Comparison of ENCODE assay signal across 7 mouse cellular contexts in the genomic region with DNA sequence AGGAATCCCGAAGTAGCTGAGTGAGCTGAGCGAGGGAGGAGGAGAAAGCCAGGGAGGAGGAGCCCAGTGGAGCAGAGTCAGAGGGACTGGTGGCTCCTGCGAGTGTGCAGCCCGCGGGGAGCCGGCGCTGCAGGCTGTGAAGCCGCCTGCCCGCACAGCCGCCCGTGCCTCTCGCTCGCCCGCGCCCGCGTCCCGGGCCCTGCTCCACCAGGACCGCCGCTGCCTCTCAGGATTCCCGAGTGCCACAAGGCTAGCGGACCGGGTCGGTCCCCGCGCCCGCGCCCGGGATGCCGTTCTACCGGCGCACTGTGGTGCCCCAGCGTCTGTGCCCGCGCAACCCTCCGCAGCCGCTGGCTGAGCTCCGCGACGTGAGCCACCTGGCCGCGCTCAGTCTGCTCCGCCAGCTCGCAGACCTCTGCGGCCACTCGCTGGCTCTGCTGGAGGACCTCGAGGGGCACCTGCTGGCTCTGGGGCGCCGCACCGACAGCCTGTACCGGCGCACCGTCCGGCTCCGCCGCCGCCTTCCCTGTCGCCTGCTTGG. TPM values are rescaled to one million over a fixed set of nuclear protein-coding genes. Genes with fewer than 3 reads are reported as not detected.
DNase-seq lines count a peak whose midpoint lies in the region; ATAC-seq and TF ChIP-seq lines count a peak whose summit lies in the region.

A gene (plus strand): TSS at position 105 of the 541 bp plus-strand sequence.

- no peak for TF ChIP-seq CTCF in bone marrow macrophage, adult 2 months (IDR thresholded peaks at IDR 0.05; ENCODE audit: low read depth, low read length)
- no peak for TF ChIP-seq CTCF in small intestine, adult 2 months (IDR thresholded peaks at IDR 0.05; ENCODE audit: extremely low read depth, insufficient read length, insufficient replicate concordance, low read depth, low read length)

- H3K27ac ChIP-seq in bone marrow macrophage, adult 2 months (ENCODE audit: insufficient read depth, low read depth, low read length) = no peak within 1 kb of the TSS
- peak within 1 kb of the TSS; percentile 69; the same call in 1 of the 2 replicates for H3K27ac ChIP-seq in limb, embryonic 12.5 days
- H3K27ac ChIP-seq in midbrain, embryonic 13.5 days = no peak within 1 kb of the TSS
- no peak within 1 kb of the TSS for H3K27ac ChIP-seq in small intestine, adult 2 months (ENCODE audit: insufficient read depth, low read depth, low read length)

- no peaks in the 10 kb centered on the region for H3K9me3 ChIP-seq in limb, embryonic 12.5 days
- no peaks in the 10 kb centered on the region for H3K9me3 ChIP-seq in midbrain, embryonic 13.5 days

- no peaks in the 10 kb centered on the region for H3K36me3 ChIP-seq in limb, embryonic 12.5 days
- H3K36me3 ChIP-seq in midbrain, embryonic 13.5 days = no peaks in the 10 kb centered on the region
- no peaks in the 10 kb centered on the region for H3K36me3 ChIP-seq in small intestine, adult 2 months (ENCODE audit: control insufficient read depth, insufficient read depth, low read length)

- ATAC-seq in limb, embryonic 12.5 days (ENCODE audit: insufficient number of reproducible peaks, insufficient read depth, low FRiP score, low TSS enrichment, low read depth) = peak; percentile 89
- ATAC-seq in midbrain, embryonic 13.5 days = peak; percentile 92

- TF ChIP-seq POLR2A in bone marrow macrophage, adult 2 months (IDR thresholded peaks at IDR 0.05; ENCODE audit: borderline replicate concordance, low read depth, low read length) = no peak
- TF ChIP-seq POLR2A in small intestine, adult 2 months (IDR thresholded peaks at IDR 0.05; ENCODE audit: low read depth, low read length) = no peak

- peak within 1 kb of the TSS; percentile 65 for H3K4me2 ChIP-seq in limb, embryonic 12.5 days
- peak within 1 kb of the TSS; percentile 72 for H3K4me2 ChIP-seq in midbrain, embryonic 13.5 days (replicated peaks)

- WGBS in limb, embryonic 12.5 days = 13% methylated on average over 41 of the region's 58 CpGs
- 23% methylated on average over 49 of the region's 58 CpGs for WGBS in midbrain, embryonic 13.5 days
- 18% methylated on average over 42 of the region's 58 CpGs for WGBS in small intestine, adult 2 months

- peak within 1 kb of the TSS; percentile 40 for H3K4me3 ChIP-seq in bone marrow macrophage, adult 2 months (ENCODE audit: insufficient read depth, low read length)
- peak within 1 kb of the TSS; percentile 57 for H3K4me3 ChIP-seq in limb, embryonic 12.5 days (replicated peaks)
- H3K4me3 ChIP-seq in midbrain, embryonic 13.5 days (replicated peaks) = peak within 1 kb of the TSS; percentile 54
- peak within 1 kb of the TSS; percentile 62 for H3K4me3 ChIP-seq in small intestine, adult 2 months (ENCODE audit: low read depth, low read length)

- peaks cover 76% of the 10 kb centered on the region for H3K27me3 ChIP-seq in limb, embryonic 12.5 days
- H3K27me3 ChIP-seq in midbrain, embryonic 13.5 days = peaks cover 85% of the 10 kb centered on the region
- peaks cover 16% of the 10 kb centered on the region for H3K27me3 ChIP-seq in small intestine, adult 2 months (ENCODE audit: control insufficient read depth, insufficient read depth, low read length)

- H3K4me1 ChIP-seq in bone marrow macrophage, adult 2 months (ENCODE audit: control insufficient read depth, insufficient read depth, low read length) = no peaks in the 10 kb centered on the region
- peaks cover 14% of the 10 kb centered on the region; the same call in 1 of the 2 replicates for H3K4me1 ChIP-seq in limb, embryonic 12.5 days (replicated peaks)
- no peaks in the 10 kb centered on the region for H3K4me1 ChIP-seq in midbrain, embryonic 13.5 days (replicated peaks)
- H3K4me1 ChIP-seq in small intestine, adult 2 months (ENCODE audit: control insufficient read depth, insufficient read depth, insufficient read length, low read length) = peaks cover 2% of the 10 kb centered on the region; the same call in 1 of the 2 replicates

- H3K9ac ChIP-seq in limb, embryonic 12.5 days (replicated peaks) = peak within 1 kb of the TSS; percentile 67
- H3K9ac ChIP-seq in midbrain, embryonic 13.5 days (replicated peaks) = peak within 1 kb of the TSS; percentile 53

- peak; percentile 71 for DNase-seq in embryo, embryonic 10 days (ENCODE audit: low spot score)
- DNase-seq in heart, adult 18-20 months = peak; percentile 31 to 46
- DNase-seq in kidney, adult 11 months = peak; percentile 50

RNA-seq across cellular contexts. Expression of the gene that starts here (rescaled TPM):
- 3.5 and 4.6 TPM in 2 replicates for polyA plus RNA-seq in bone marrow macrophage, adult 2 months (2012; ENCODE audit: insufficient read depth, insufficient read length, missing spikeins)
- 1 to 10 TPM; 4.2 to 5.0 TPM for total RNA-seq in heart, adult 18-20 months (2021)
- polyA plus RNA-seq in limb, embryonic 12.5 days (2016; fragmentation: Nextera tagmentation; extraction: Ambion mirVana) = 16.8 and 21.0 TPM in 2 replicates
- 6.1 and 7.3 TPM in 2 replicates for polyA plus RNA-seq in midbrain, embryonic 13.5 days (2015; fragmentation: Nextera tagmentation; extraction: Ambion mirVana)
- 1.5 and 1.8 TPM in 2 replicates for polyA plus RNA-seq in small intestine, adult 2 months (2012; rRNA removed)
